In genomic region chr9:35058186-35058585, GRCm38 (mm10) we compare ENCODE assay signal across 26 mouse cellular contexts.
DNase-seq lines count a peak whose midpoint lies in the region; TF ChIP-seq lines count a peak whose summit lies in the region.
"Had no signal": no experiment of that assay in that cellular context is flagged by ENCODE, and none has a peak within 500 bp of the region (broad histone marks: within the 10 kb centered on the region; RNA-seq: fewer than 3 reads in every experiment).

No protein-coding gene starts in this region.

- TF ChIP-seq CTCF in kidney, adult 2 months (conservative IDR thresholded peaks at IDR 0.05; ENCODE audit: insufficient read depth, insufficient read length, low read depth, low read length), result no peak

- H3K27ac ChIP-seq in kidney, adult 2 months (ENCODE audit: insufficient read depth, low read depth, low read length), result peak overlapping the region; percentile 73
- H3K27ac ChIP-seq: hindbrain, embryonic 10.5 days; hindbrain, embryonic 15.5 days; kidney, postnatal 0 days; layer of hippocampus, adult 2 months; left cerebral cortex, adult 2 months; limb, embryonic 12.5 days; liver, embryonic 13.5 days; midbrain, embryonic 10.5 days; midbrain, embryonic 15.5 days; neural tube, embryonic 15.5 days had no signal

- no peak for TF ChIP-seq POLR2A in kidney, adult 2 months (IDR thresholded peaks at IDR 0.05; ENCODE audit: low read depth, low read length)

- peaks cover 1% of the 10 kb centered on the region; the same call in 1 of the 2 replicates for H3K36me3 ChIP-seq in kidney, adult 2 months (ENCODE audit: control insufficient read depth, insufficient read depth, low read length)
- H3K36me3 ChIP-seq: midbrain, embryonic 15.5 days; neural tube, embryonic 15.5 days had no signal

- DNase-seq in adrenal gland, adult (ENCODE audit: inconsistent age in 2 of 2, low spot score in 1 of 2), result peak; percentile 13 to 66
- DNase-seq in adrenal gland, postnatal 25 days, result no peak
- peak; percentile 0 for DNase-seq in heart, adult 8-10 months (ENCODE audit: low spot score)
- DNase-seq in heart, postnatal 14 days, result no peak
- peak; percentile 45 for DNase-seq in kidney, adult 2 months
- DNase-seq in kidney, postnatal 14 days, result no peak
- peak; percentile 0 for DNase-seq in lung, postnatal 36 days
- DNase-seq in lung, adult 18-20 months, result no peak
- DNase-seq: gastrocnemius, postnatal 25 days; liver, embryonic 13.5 days; lung, postnatal 14 days; retina, postnatal 1 day; right cerebral cortex, postnatal 14 days; thymus, postnatal 4 days had no signal

- peaks cover 9% of the 10 kb centered on the region; the same call in 1 of the 2 replicates for H3K4me1 ChIP-seq in kidney, adult 2 months (ENCODE audit: control insufficient read depth, insufficient read depth, low read length)
- H3K4me1 ChIP-seq: hindbrain, embryonic 15.5 days; limb, embryonic 12.5 days; midbrain, embryonic 15.5 days; neural tube, embryonic 15.5 days had no signal

- intact Hi-C loops in heart, postnatal 14 days (cut with DNase I), result no loop called here

- WGBS in kidney, adult 2 months, result 38% methylated on average over 4 of the region's 4 CpGs

- no peaks in the 10 kb centered on the region for H3K27me3 ChIP-seq in kidney, adult 2 months (replicated peaks; ENCODE audit: control insufficient read depth, insufficient read depth, low read length)
- H3K27me3 ChIP-seq: CH12.LX; hindbrain, embryonic 15.5 days; limb, embryonic 12.5 days; liver, embryonic 13.5 days; midbrain, embryonic 15.5 days; neural tube, embryonic 15.5 days had no signal

- H3K4me3 ChIP-seq in kidney, adult 2 months (ENCODE audit: insufficient read depth, low read depth, low read length), result no peak overlapping the region
- H3K4me3 ChIP-seq: erythroblast, embryonic 14.5 days; heart, embryonic 12.5 days; hindbrain, embryonic 10.5 days; hindbrain, embryonic 15.5 days; layer of hippocampus, adult 2 months; left cerebral cortex, adult 2 months; limb, embryonic 12.5 days; liver, embryonic 13.5 days; midbrain, embryonic 10.5 days; midbrain, embryonic 15.5 days; neural tube, embryonic 15.5 days had no signal

Comparison
In these comparisons a context has a peak if more than half of its experiments do, and no peak if none do; other contexts are left out.
1. DNase-seq: peak in adrenal gland, adult (2 of 2), heart, adult 8-10 months (single experiment), kidney, adult 2 months (single experiment) and lung, postnatal 36 days (single experiment); none in adrenal gland, postnatal 25 days (single experiment), heart, postnatal 14 days (0 of 2), kidney, postnatal 14 days (single experiment) and lung, adult 18-20 months (0 of 2).